Comparison of ENCODE assay signal across 16 mouse cellular contexts in the genomic region with DNA sequence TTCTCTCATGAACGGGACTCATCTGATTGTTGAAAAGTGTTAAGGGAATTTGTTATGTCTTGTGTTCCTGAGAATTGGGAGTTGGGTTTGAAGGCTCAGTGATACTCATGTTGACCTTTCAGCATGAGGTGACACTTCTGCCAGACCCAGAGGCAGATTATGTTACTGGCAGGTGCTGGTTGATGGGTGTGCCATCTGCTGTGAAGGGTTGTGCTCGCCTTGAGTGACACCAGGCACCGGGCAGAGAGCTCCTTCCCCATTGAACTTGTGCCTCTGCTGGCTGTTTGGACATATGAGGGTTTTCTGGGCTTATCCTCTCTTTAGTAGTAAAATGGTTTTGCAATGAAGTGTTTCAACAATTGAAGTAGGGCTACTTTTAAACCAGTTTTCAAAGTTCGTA.
A peak's percentile ranks its signal among the peaks of the same experiment; 100 is the strongest.
DNase-seq lines count a peak whose midpoint lies in the region; ATAC-seq and TF ChIP-seq lines count a peak whose summit lies in the region.
"Had no signal": no experiment of that assay in that cellular context is flagged by ENCODE, and none has a peak within 500 bp of the region (broad histone marks: within the 10 kb centered on the region; RNA-seq: fewer than 3 reads in every experiment).

No protein-coding gene starts in this region.

- H3K36me3 ChIP-seq in erythroblast, embryonic 14.5 days (ENCODE audit: control insufficient read depth) = peaks cover 67% of the 10 kb centered on the region
- H3K36me3 ChIP-seq in liver, embryonic 14.5 days (replicated peaks; ENCODE audit: control insufficient read depth, insufficient read depth, low read depth) = no peaks in the 10 kb centered on the region
- H3K36me3 ChIP-seq: limb, embryonic 15.5 days had no signal

- 42% methylated on average over 4 of the region's 4 CpGs for WGBS in liver, embryonic 14.5 days (ENCODE audit: insufficient replicate concordance)
- 46% methylated on average over 4 of the region's 4 CpGs for WGBS in cerebellum, adult 2 months

- TF ChIP-seq CTCF in liver, embryonic 14.5 days (IDR thresholded peaks at IDR 0.05; ENCODE audit: low read depth) = no peak
- TF ChIP-seq CTCF in cerebellum, adult 2 months (IDR thresholded peaks at IDR 0.05; ENCODE audit: borderline replicate concordance, insufficient read depth, low read depth, low read length) = no peak

- H3K4me2 ChIP-seq in liver, embryonic 14.5 days (ENCODE audit: low read depth) = peak overlapping the region; percentile 81
- H3K4me2 ChIP-seq: limb, embryonic 15.5 days; midbrain, embryonic 11.5 days had no signal

- DNase-seq in heart, adult 11 months = peak; percentile 81
- no peak for DNase-seq in heart, adult 18-20 months
- DNase-seq in A20 (ENCODE audit: low read depth, low spot score) = peak; percentile 45
- DNase-seq in liver, embryonic 14.5 days (ENCODE audit: low read depth in 3 of 3, low spot score in 3 of 3) = peak in 1 of 3 experiments; percentile 42
- DNase-seq in cerebellum, adult 2 months = no peak
- DNase-seq in cerebellum, postnatal 14 days = no peak
- no peak for DNase-seq in lung, adult 18-20 months
- DNase-seq: adrenal gland, adult 2 months; cerebellum, postnatal 10 days; kidney, adult 8-10 months; retina, postnatal 1 day; thymus, adult 2 months had no signal

- H3K4me1 ChIP-seq in erythroblast, embryonic 14.5 days (ENCODE audit: control insufficient read depth) = peaks cover 97% of the 10 kb centered on the region
- peaks cover 48 to 60% of the 10 kb centered on the region in 2 experiments for H3K4me1 ChIP-seq in liver, embryonic 14.5 days (replicated peaks; ENCODE audit: control insufficient read depth in 2 of 2, insufficient read depth in 2 of 2, low read length in 1 of 2)
- peaks cover 19% of the 10 kb centered on the region for H3K4me1 ChIP-seq in cerebellum, adult 2 months (ENCODE audit: control insufficient read depth, insufficient read depth, low read length)

- H3K4me3 ChIP-seq in erythroblast, embryonic 14.5 days (replicated peaks) = peak overlapping the region; percentile 47
- H3K4me3 ChIP-seq in liver, embryonic 14.5 days (ENCODE audit: insufficient read depth in 1 of 2, low read depth in 2 of 2, low read length in 2 of 2) = no peak overlapping the region
- H3K4me3 ChIP-seq in cerebellum, adult 2 months (replicated peaks; ENCODE audit: insufficient read depth, low read depth, low read length) = no peak overlapping the region
- H3K4me3 ChIP-seq: limb, embryonic 15.5 days had no signal

- TF ChIP-seq EP300 in liver, embryonic 14.5 days (IDR thresholded peaks at IDR 0.05; ENCODE audit: low read depth) = no peak

- H3K9ac ChIP-seq in liver, embryonic 14.5 days (replicated peaks) = peak overlapping the region; percentile 10
- H3K9ac ChIP-seq: limb, embryonic 15.5 days had no signal

- H3K27me3 ChIP-seq in erythroblast, embryonic 14.5 days (ENCODE audit: control insufficient read depth) = no peaks in the 10 kb centered on the region
- H3K27me3 ChIP-seq in liver, embryonic 14.5 days (ENCODE audit: control insufficient read depth, insufficient read depth, low read length) = no peaks in the 10 kb centered on the region
- no peaks in the 10 kb centered on the region for H3K27me3 ChIP-seq in cerebellum, adult 2 months (ENCODE audit: control insufficient read depth, insufficient read depth, low read length)
- H3K27me3 ChIP-seq: limb, embryonic 15.5 days had no signal

- H3K9me3 ChIP-seq in erythroblast, embryonic 14.5 days (ENCODE audit: control insufficient read depth, low read length) = no peaks in the 10 kb centered on the region
- no peaks in the 10 kb centered on the region for H3K9me3 ChIP-seq in liver, embryonic 14.5 days (ENCODE audit: control insufficient read depth, low read length)
- H3K9me3 ChIP-seq: limb, embryonic 15.5 days had no signal

- peak overlapping the region; percentile 84 for H3K27ac ChIP-seq in liver, embryonic 14.5 days
- H3K27ac ChIP-seq in cerebellum, adult 2 months (ENCODE audit: insufficient read depth, low read length) = no peak overlapping the region
- H3K27ac ChIP-seq: hindbrain, postnatal 0 days; limb, embryonic 15.5 days had no signal

- peak; percentile 58 for ATAC-seq in liver, embryonic 14.5 days (ENCODE audit: insufficient read depth)
- ATAC-seq: hindbrain, postnatal 0 days had no signal

- no peak for TF ChIP-seq POLR2A in cerebellum, adult 2 months (IDR thresholded peaks at IDR 0.05; ENCODE audit: borderline replicate concordance, insufficient read depth, low read length)

Comparison
In these comparisons a context has a peak if more than half of its experiments do, and no peak if none do; other contexts are left out.
1. DNase-seq: peak in heart, adult 11 months (single experiment) and A20 (single experiment); none in heart, adult 18-20 months (0 of 2), cerebellum, adult 2 months (0 of 2), cerebellum, postnatal 14 days (0 of 2) and lung, adult 18-20 months (0 of 2).